ENCODE assay signal across 8 mouse cellular contexts in the genomic region with DNA sequence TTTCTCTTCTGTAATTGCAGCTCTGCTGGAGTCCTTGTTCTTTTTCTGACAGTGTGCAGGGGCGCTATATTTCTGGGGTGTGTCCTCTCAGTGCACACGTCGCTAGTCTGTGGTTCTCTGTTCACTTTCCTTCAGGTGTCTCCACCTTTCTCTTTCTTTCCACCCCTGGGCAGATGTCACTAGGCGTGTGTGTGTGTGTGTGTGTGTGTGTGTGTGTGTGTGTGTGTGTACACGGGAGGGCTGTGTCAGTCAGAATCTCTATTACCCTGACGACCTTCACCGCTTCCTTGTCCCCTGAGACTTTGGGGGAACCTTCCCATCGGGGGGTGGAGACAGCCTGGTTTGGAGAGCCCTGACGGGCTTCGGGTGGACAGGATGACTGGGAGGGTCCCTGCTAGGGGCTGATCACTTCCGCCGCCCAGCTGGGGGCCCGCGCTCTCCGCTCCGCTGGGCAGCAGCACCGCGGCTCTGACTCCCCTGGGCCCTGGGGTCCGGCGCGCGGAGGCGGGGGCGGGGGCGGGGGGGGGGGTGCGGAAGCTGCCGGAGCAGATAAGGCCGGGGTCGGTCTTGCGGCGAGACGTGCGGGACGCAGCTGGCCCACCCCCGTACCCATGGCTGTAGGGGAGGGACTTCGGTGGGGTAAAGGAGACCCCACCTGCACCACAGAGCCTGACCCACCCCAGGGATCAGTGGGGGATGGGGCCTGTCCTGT. TPM values are rescaled to one million over a fixed set of nuclear protein-coding genes. Genes with fewer than 3 reads are reported as not detected.
DNase-seq lines count a peak whose midpoint lies in the region; ATAC-seq and TF ChIP-seq lines count a peak whose summit lies in the region.

No protein-coding gene starts in this region.

- no peak for TF ChIP-seq EP300 in heart, adult 2 months (IDR thresholded peaks at IDR 0.05; ENCODE audit: insufficient read depth, low read depth, low read length)

- H3K36me3 ChIP-seq in heart, adult 2 months (ENCODE audit: control insufficient read depth, insufficient read depth, low read length): no peaks in the 10 kb centered on the region
- no peaks in the 10 kb centered on the region for H3K36me3 ChIP-seq in embryonic facial prominence, embryonic 15.5 days
- H3K36me3 ChIP-seq in limb, embryonic 10.5 days: no peaks in the 10 kb centered on the region

- H3K27ac ChIP-seq in heart, adult 2 months: no peak overlapping the region
- H3K27ac ChIP-seq in embryonic facial prominence, embryonic 15.5 days (replicated peaks): no peak overlapping the region
- H3K27ac ChIP-seq in limb, embryonic 10.5 days: peak overlapping the region; percentile 74

- H3K4me2 ChIP-seq in embryonic facial prominence, embryonic 15.5 days (replicated peaks): peak overlapping the region; percentile 78

- peak in 1 of 2 experiments; percentile 37 for DNase-seq in heart, adult 2 months
- DNase-seq in heart, postnatal 10 days: no peak
- peak; percentile 62 for DNase-seq in CD4-positive helper T cell, adult 2 months (ENCODE audit: low read depth, low spot score)
- peak; percentile 59 for DNase-seq in limb, embryonic 10.5 days (ENCODE audit: low spot score)
- DNase-seq in neural tube, embryonic 10.5 days (ENCODE audit: extremely low spot score, low spot score): peak; percentile 51
- no peak for DNase-seq in gastrocnemius, adult 8-10 months (ENCODE audit: low spot score in 2 of 2)
- no peak for DNase-seq in right cerebral cortex, postnatal 25 days

- intact Hi-C loops in heart, adult 2 months (cut with DNase I): no loop called here
- intact Hi-C loops in heart, postnatal 10 days (cut with DNase I): no loop called here

- H3K9me3 ChIP-seq in embryonic facial prominence, embryonic 15.5 days (replicated peaks): no peaks in the 10 kb centered on the region
- no peaks in the 10 kb centered on the region for H3K9me3 ChIP-seq in limb, embryonic 10.5 days (replicated peaks)

- no peaks in the 10 kb centered on the region for H3K27me3 ChIP-seq in heart, adult 2 months (ENCODE audit: control insufficient read depth, insufficient read depth, low read length)
- no peaks in the 10 kb centered on the region for H3K27me3 ChIP-seq in embryonic facial prominence, embryonic 15.5 days
- H3K27me3 ChIP-seq in limb, embryonic 10.5 days (ENCODE audit: low read depth, poor library complexity, severe bottlenecking): peaks cover 15% of the 10 kb centered on the region

- peak; percentile 65 for ATAC-seq in embryonic facial prominence, embryonic 15.5 days (ENCODE audit: insufficient number of reproducible peaks, low FRiP score, low TSS enrichment, low read depth)

- peak overlapping the region; percentile 61 for H3K9ac ChIP-seq in heart, adult 2 months (ENCODE audit: low read depth, low read length)
- H3K9ac ChIP-seq in embryonic facial prominence, embryonic 15.5 days: peak overlapping the region; percentile 22

- H3K4me3 ChIP-seq in heart, adult 2 months: peak overlapping the region; percentile 28; the same call in 1 of the 2 replicates
- peak overlapping the region; percentile 42 for H3K4me3 ChIP-seq in embryonic facial prominence, embryonic 15.5 days (replicated peaks)
- peak overlapping the region; percentile 59 for H3K4me3 ChIP-seq in limb, embryonic 10.5 days

- H3K79me2 ChIP-seq in heart, adult 2 months (replicated peaks; ENCODE audit: control insufficient read depth, insufficient read depth, low read length): no peaks in the 10 kb centered on the region

- TF ChIP-seq CTCF in heart, adult 2 months (IDR thresholded peaks at IDR 0.05): no peak

- peaks cover 2% of the 10 kb centered on the region for H3K4me1 ChIP-seq in heart, adult 2 months (ENCODE audit: control insufficient read depth, insufficient read depth, low read length)
- peaks cover 12% of the 10 kb centered on the region for H3K4me1 ChIP-seq in embryonic facial prominence, embryonic 15.5 days
- peaks cover 26% of the 10 kb centered on the region for H3K4me1 ChIP-seq in limb, embryonic 10.5 days

- TF ChIP-seq POLR2A in heart, adult 2 months (IDR thresholded peaks at IDR 0.05; ENCODE audit: insufficient read depth, low read depth, low read length): no peak

- 3% methylated on average over 28 of the region's 36 CpGs for WGBS in heart, adult 2 months
- WGBS in embryonic facial prominence, embryonic 15.5 days: 0% methylated on average over 14 of the region's 36 CpGs
- 2% methylated on average over 36 of the region's 36 CpGs for WGBS in limb, embryonic 10.5 days

RNA-seq across cellular contexts. Expression of gene Spi1, which starts 3.7 kb away (rescaled TPM):
- 1 to 10 TPM; 3.7 to 6.2 TPM for total RNA-seq in heart, adult 2 months (2021)
- 10.2 and 17.2 TPM in 2 replicates for polyA plus RNA-seq in heart, adult 2 months (2012; rRNA removed)
- 1 to 10 TPM; 2.3 to 3.0 TPM for total RNA-seq in heart, postnatal 10 days (2021)
- polyA plus RNA-seq in embryonic facial prominence, embryonic 15.5 days (2015; fragmentation: Nextera tagmentation; extraction: Ambion mirVana): 12.3 and 12.4 TPM in 2 replicates
- polyA plus RNA-seq in limb, embryonic 10.5 days (2016; fragmentation: Nextera tagmentation; extraction: Ambion mirVana): 2.0 and 2.6 TPM in 2 replicates
- total RNA-seq in gastrocnemius, adult 8-10 months (2022): under 1 TPM in 3 of 4 experiments, not detected in 1; 0.40 to 0.56 (median 0.44) TPM

RNA-seq across cellular contexts. Expression of gene Slc39a13, which starts 8.3 kb away (rescaled TPM):
- 10 to 100 TPM; 21.1 to 22.3 TPM for total RNA-seq in heart, adult 2 months (2021)
- 57.3 and 58.6 TPM in 2 replicates for polyA plus RNA-seq in heart, adult 2 months (2012; rRNA removed)
- 10 to 100 TPM; 27.7 to 31.9 TPM for total RNA-seq in heart, postnatal 10 days (2021)
- 75.8 and 80.0 TPM in 2 replicates for polyA plus RNA-seq in embryonic facial prominence, embryonic 15.5 days (2015; fragmentation: Nextera tagmentation; extraction: Ambion mirVana)
- polyA plus RNA-seq in limb, embryonic 10.5 days (2016; fragmentation: Nextera tagmentation; extraction: Ambion mirVana): 18.1 and 31.6 TPM in 2 replicates
- 10 to 100 TPM; 19.9 to 21.4 (median 20.9) TPM for total RNA-seq in gastrocnemius, adult 8-10 months (2022)

RNA-seq across cellular contexts. Expression of gene Psmc3, which starts 24.7 kb away (rescaled TPM):
- total RNA-seq in heart, adult 2 months (2021): 100 to 1,000 TPM; 216 to 252 TPM
- 112 and 141 TPM in 2 replicates for polyA plus RNA-seq in heart, adult 2 months (2012; rRNA removed)
- 100 to 1,000 TPM; 221 to 245 TPM for total RNA-seq in heart, postnatal 10 days (2021)
- polyA plus RNA-seq in embryonic facial prominence, embryonic 15.5 days (2015; fragmentation: Nextera tagmentation; extraction: Ambion mirVana): 282 and 288 TPM in 2 replicates
- 359 and 373 TPM in 2 replicates for polyA plus RNA-seq in limb, embryonic 10.5 days (2016; fragmentation: Nextera tagmentation; extraction: Ambion mirVana)
- 100 to 1,000 TPM; 199 to 280 (median 234) TPM for total RNA-seq in gastrocnemius, adult 8-10 months (2022)

RNA-seq across cellular contexts. Expression of gene Mybpc3, which starts 39.5 kb away (rescaled TPM):
- total RNA-seq in heart, adult 2 months (2021): 1,000 to 10,000 TPM; 1,229 to 1,417 TPM
- polyA plus RNA-seq in heart, adult 2 months (2012; rRNA removed): 1,378 and 1,771 TPM in 2 replicates
- total RNA-seq in heart, postnatal 10 days (2021): 1,000 to 10,000 TPM; 1,924 to 2,166 TPM
- 0.32 and 0.40 TPM in 2 replicates for polyA plus RNA-seq in embryonic facial prominence, embryonic 15.5 days (2015; fragmentation: Nextera tagmentation; extraction: Ambion mirVana)
- 0.44 and 0.49 TPM in 2 replicates for polyA plus RNA-seq in limb, embryonic 10.5 days (2016; fragmentation: Nextera tagmentation; extraction: Ambion mirVana)
- total RNA-seq in gastrocnemius, adult 8-10 months (2022): under 1 TPM; 0.29 to 0.36 (median 0.31) TPM

RNA-seq across cellular contexts. Expression of gene Rapsn, which starts 43.0 kb away (rescaled TPM):
- total RNA-seq in heart, adult 2 months (2021): 10 to 100 TPM; 15.9 to 16.8 TPM
- polyA plus RNA-seq in heart, adult 2 months (2012; rRNA removed): 19.3 and 22.0 TPM in 2 replicates
- 10 to 100 TPM; 15.4 to 19.8 TPM for total RNA-seq in heart, postnatal 10 days (2021)
- polyA plus RNA-seq in embryonic facial prominence, embryonic 15.5 days (2015; fragmentation: Nextera tagmentation; extraction: Ambion mirVana): 24.0 and 34.6 TPM in 2 replicates
- 0.30 and 1.4 TPM in 2 replicates for polyA plus RNA-seq in limb, embryonic 10.5 days (2016; fragmentation: Nextera tagmentation; extraction: Ambion mirVana)
- total RNA-seq in gastrocnemius, adult 8-10 months (2022): 10 to 100 TPM; 28.6 to 33.9 (median 30.9) TPM

Comparison
In these comparisons a context has a peak if more than half of its experiments do, and no peak if none do; other contexts are left out.
1. DNase-seq: peak in CD4-positive helper T cell, adult 2 months (single experiment), limb, embryonic 10.5 days (single experiment) and neural tube, embryonic 10.5 days (single experiment); none in heart, postnatal 10 days (0 of 2), gastrocnemius, adult 8-10 months (0 of 2) and right cerebral cortex, postnatal 25 days (single experiment).
2. Peak in every context shown above with its lines, with median percentiles within 50 percentile points of each other: H3K4me3 ChIP-seq.